Mouse (Mus musculus): Measurements from ENCODE around the gene Treh. TPM values are rescaled to one million over a fixed set of nuclear protein-coding genes. Genes with fewer than 3 reads are reported as not detected.

Treh gene
- polyA plus RNA-seq, 1 experiment from 2014 or later, result not detected

GRCm38 (mm10) chr9:44644186-44644585 lies 28.8 kb upstream of the Treh start:
- WGBS (ENCODE audit: insufficient replicate concordance), result 53% methylated on average over 2 of the region's 2 CpGs
- Histone ChIP-seq H3K36me3 (ENCODE audit: control insufficient read depth, insufficient read depth) (no peaks in the 10 kb centered on the region; the same call in 1 of the 2 replicates), H3K4me2 (ENCODE audit: low read depth, low read length) (no peak overlapping the region), H3K9ac (ENCODE audit: low read depth, low read length) (no peak overlapping the region), H3K9me3 (replicated peaks; ENCODE audit: control insufficient read depth, low read length) (no peaks in the 10 kb centered on the region), H3K27ac (ENCODE audit: low read length) (no peak overlapping the region), H3K27me3 (ENCODE audit: control insufficient read depth, insufficient read depth, low read depth, low read length) (no peaks in the 10 kb centered on the region), H3K4me3 (ENCODE audit: low read depth, low read length) (no peak overlapping the region), H3K4me1 (ENCODE audit: control insufficient read depth, low read depth, low read length) (no peaks in the 10 kb centered on the region; the same call in 1 of the 2 replicates)
- ATAC-seq (ENCODE audit: low read depth), result no peak

GRCm38 (mm10) chr9:44645481-44645880 lies 27.6 kb upstream of the Treh start:
- Histone ChIP-seq H3K27ac (ENCODE audit: low read length) (no peak overlapping the region), H3K9me3 (replicated peaks; ENCODE audit: control insufficient read depth, low read length) (no peaks in the 10 kb centered on the region), H3K4me3 (ENCODE audit: low read depth, low read length) (no peak overlapping the region), H3K4me2 (ENCODE audit: low read depth, low read length) (no peak overlapping the region), H3K9ac (ENCODE audit: low read depth, low read length) (no peak overlapping the region), H3K36me3 (ENCODE audit: control insufficient read depth, insufficient read depth) (no peaks in the 10 kb centered on the region; the same call in 1 of the 2 replicates), H3K4me1 (ENCODE audit: control insufficient read depth, low read depth, low read length) (no peaks in the 10 kb centered on the region; the same call in 1 of the 2 replicates), H3K27me3 (ENCODE audit: control insufficient read depth, insufficient read depth, low read depth, low read length) (no peaks in the 10 kb centered on the region)
- no peak for ATAC-seq (ENCODE audit: low read depth)
- WGBS (ENCODE audit: insufficient replicate concordance), result 52% methylated on average over 5 of the region's 5 CpGs

GRCm38 (mm10) chr9:44645924-44646323 lies 27.1 kb upstream of the Treh start:
- no peak for ATAC-seq (ENCODE audit: low read depth)
- Histone ChIP-seq H3K27me3 (ENCODE audit: control insufficient read depth, insufficient read depth, low read depth, low read length) (no peaks in the 10 kb centered on the region), H3K4me1 (ENCODE audit: control insufficient read depth, low read depth, low read length) (no peaks in the 10 kb centered on the region; the same call in 1 of the 2 replicates), H3K4me2 (ENCODE audit: low read depth, low read length) (peak overlapping the region; percentile 18; the same call in 1 of the 2 replicates), H3K4me3 (ENCODE audit: low read depth, low read length) (no peak overlapping the region), H3K9ac (ENCODE audit: low read depth, low read length) (no peak overlapping the region), H3K27ac (ENCODE audit: low read length) (no peak overlapping the region), H3K36me3 (ENCODE audit: control insufficient read depth, insufficient read depth) (no peaks in the 10 kb centered on the region; the same call in 1 of the 2 replicates), H3K9me3 (replicated peaks; ENCODE audit: control insufficient read depth, low read length) (no peaks in the 10 kb centered on the region)
- whole genome bisulfite sequencing (ENCODE audit: insufficient replicate concordance), result 27% methylated on average over 15 of the region's 15 CpGs

GRCm38 (mm10) chr9:44646366-44646765 lies 26.7 kb upstream of the Treh start:
- H3K27ac ChIP-seq (ENCODE audit: low read length), result no peak overlapping the region
- H3K4me1 ChIP-seq (ENCODE audit: control insufficient read depth, low read depth, low read length), result no peaks in the 10 kb centered on the region; the same call in 1 of the 2 replicates
- no peak for ATAC-seq (ENCODE audit: low read depth)
- 57% methylated on average over 6 of the region's 6 CpGs for WGBS (ENCODE audit: insufficient replicate concordance)
- H3K36me3 ChIP-seq (ENCODE audit: control insufficient read depth, insufficient read depth), result no peaks in the 10 kb centered on the region
- H3K9me3 ChIP-seq (replicated peaks; ENCODE audit: control insufficient read depth, low read length), result no peaks in the 10 kb centered on the region
- no peak overlapping the region for H3K9ac ChIP-seq (ENCODE audit: low read depth, low read length)
- H3K27me3 ChIP-seq (ENCODE audit: control insufficient read depth, insufficient read depth, low read depth, low read length), result no peaks in the 10 kb centered on the region
- H3K4me3 ChIP-seq (ENCODE audit: low read depth, low read length), result no peak overlapping the region
- H3K4me2 ChIP-seq (ENCODE audit: low read depth, low read length), result 0 out of 2 replicates have a peak overlapping the region, but pooled peaks have one; percentile 18

- WGBS (ENCODE audit: insufficient replicate concordance), result 76% methylated on average over 8 of the region's 8 CpGs
- no peak overlapping the region for H3K4me3 ChIP-seq (ENCODE audit: low read depth, low read length)
- no peak for ATAC-seq (ENCODE audit: low read depth)
- no peak overlapping the region for H3K4me2 ChIP-seq (ENCODE audit: low read depth, low read length)
- no peaks in the 10 kb centered on the region for H3K27me3 ChIP-seq (ENCODE audit: control insufficient read depth, insufficient read depth, low read depth, low read length)
- no peak overlapping the region for H3K9ac ChIP-seq (ENCODE audit: low read depth, low read length)
- H3K36me3 ChIP-seq (ENCODE audit: control insufficient read depth, insufficient read depth), result no peaks in the 10 kb centered on the region
- H3K9me3 ChIP-seq (replicated peaks; ENCODE audit: control insufficient read depth, low read length), result no peaks in the 10 kb centered on the region
- H3K4me1 ChIP-seq (ENCODE audit: control insufficient read depth, low read depth, low read length), result no peaks in the 10 kb centered on the region; the same call in 1 of the 2 replicates
- H3K27ac ChIP-seq (ENCODE audit: low read length), result no peak overlapping the region
Measured at GRCm38 (mm10) chr9:44647026-44647425, 26.0 kb upstream of the Treh start.

GRCm38 (mm10) chr9:44647656-44648055 lies 25.4 kb upstream of the Treh start:
- H3K4me1 ChIP-seq (ENCODE audit: control insufficient read depth, low read depth, low read length), result no peaks in the 10 kb centered on the region; the same call in 1 of the 2 replicates
- H3K27me3 ChIP-seq (ENCODE audit: control insufficient read depth, insufficient read depth, low read depth, low read length), result no peaks in the 10 kb centered on the region
- no peak overlapping the region for H3K4me2 ChIP-seq (ENCODE audit: low read depth, low read length)
- no peak overlapping the region for H3K27ac ChIP-seq (ENCODE audit: low read length)
- no peak for ATAC-seq (ENCODE audit: low read depth)
- H3K9me3 ChIP-seq (replicated peaks; ENCODE audit: control insufficient read depth, low read length), result no peaks in the 10 kb centered on the region
- H3K4me3 ChIP-seq (ENCODE audit: low read depth, low read length), result no peak overlapping the region
- WGBS (ENCODE audit: insufficient replicate concordance), result 67% methylated on average over 4 of the region's 4 CpGs
- no peaks in the 10 kb centered on the region for H3K36me3 ChIP-seq (ENCODE audit: control insufficient read depth, insufficient read depth)
- H3K9ac ChIP-seq (ENCODE audit: low read depth, low read length), result no peak overlapping the region

GRCm38 (mm10) chr9:44648881-44649281 lies 24.2 kb upstream of the Treh start:
- Histone ChIP-seq H3K27ac (ENCODE audit: low read length) (no peak overlapping the region), H3K27me3 (ENCODE audit: control insufficient read depth, insufficient read depth, low read depth, low read length) (no peaks in the 10 kb centered on the region; the same call in 1 of the 2 replicates), H3K4me1 (ENCODE audit: control insufficient read depth, low read depth, low read length) (no peaks in the 10 kb centered on the region; the same call in 1 of the 2 replicates), H3K9ac (ENCODE audit: low read depth, low read length) (no peak overlapping the region), H3K9me3 (replicated peaks; ENCODE audit: control insufficient read depth, low read length) (no peaks in the 10 kb centered on the region), H3K4me2 (ENCODE audit: low read depth, low read length) (no peak overlapping the region), H3K36me3 (ENCODE audit: control insufficient read depth, insufficient read depth) (no peaks in the 10 kb centered on the region), H3K4me3 (ENCODE audit: low read depth, low read length) (no peak overlapping the region)
- WGBS (ENCODE audit: insufficient replicate concordance), result 38% methylated on average over 7 of the region's 7 CpGs
- no peak for ATAC-seq (ENCODE audit: low read depth)

- peak; percentile 64; the same call in 1 of the 2 replicates for ATAC-seq (ENCODE audit: low read depth)
- no peak overlapping the region for H3K4me2 ChIP-seq (ENCODE audit: low read depth, low read length)
- H3K27me3 ChIP-seq (ENCODE audit: control insufficient read depth, insufficient read depth, low read depth, low read length), result no peaks in the 10 kb centered on the region; the same call in 1 of the 2 replicates
- no peak overlapping the region for H3K4me3 ChIP-seq (ENCODE audit: low read depth, low read length)
- WGBS (ENCODE audit: insufficient replicate concordance), result 7% methylated on average over 8 of the region's 8 CpGs
- H3K27ac ChIP-seq (ENCODE audit: low read length), result no peak overlapping the region
- H3K9me3 ChIP-seq (replicated peaks; ENCODE audit: control insufficient read depth, low read length), result no peaks in the 10 kb centered on the region
- H3K4me1 ChIP-seq (ENCODE audit: control insufficient read depth, low read depth, low read length), result peaks cover 4% of the 10 kb centered on the region; the same call in 1 of the 2 replicates
- no peaks in the 10 kb centered on the region for H3K36me3 ChIP-seq (ENCODE audit: control insufficient read depth, insufficient read depth)
- no peak overlapping the region for H3K9ac ChIP-seq (ENCODE audit: low read depth, low read length)
Measured at GRCm38 (mm10) chr9:44652027-44652426, 21.0 kb upstream of the Treh start.

- H3K27me3 ChIP-seq (ENCODE audit: control insufficient read depth, insufficient read depth, low read depth, low read length), result no peaks in the 10 kb centered on the region; the same call in 1 of the 2 replicates
- no peaks in the 10 kb centered on the region for H3K36me3 ChIP-seq (ENCODE audit: control insufficient read depth, insufficient read depth)
- H3K4me1 ChIP-seq (ENCODE audit: control insufficient read depth, low read depth, low read length), result peaks cover 4% of the 10 kb centered on the region; the same call in 1 of the 2 replicates
- no peaks in the 10 kb centered on the region for H3K9me3 ChIP-seq (replicated peaks; ENCODE audit: control insufficient read depth, low read length)
- 59% methylated on average over 4 of the region's 4 CpGs for WGBS (ENCODE audit: insufficient replicate concordance)
- H3K4me2 ChIP-seq (ENCODE audit: low read depth, low read length), result no peak overlapping the region
- no peak for ATAC-seq (ENCODE audit: low read depth)
- no peak overlapping the region for H3K4me3 ChIP-seq (ENCODE audit: low read depth, low read length)
- no peak overlapping the region for H3K27ac ChIP-seq (ENCODE audit: low read length)
- H3K9ac ChIP-seq (ENCODE audit: low read depth, low read length), result no peak overlapping the region
Measured at GRCm38 (mm10) chr9:44653896-44654295, 19.1 kb upstream of the Treh start.

Data from liver, embryonic 16.5 days (tissue).